Mouse (Mus musculus) midbrain, embryonic 16.5 days (tissue): ENCODE results near the gene Zfp36l2. TPM values are rescaled to one million over a fixed set of nuclear protein-coding genes. Genes with fewer than 3 reads are reported as not detected.
"Not testable (repeated sequence)": the region's sequence is repeated elsewhere in the genome, so short reads cannot be mapped to it uniquely, and the experiment has no call there.

ENCODE experiments used
- ATAC-seq: fragments of 200-750 bp; cut with Nextera tagmentation; 2 replicates; pipeline ENCODE4 v1.8.0; 2017; ENCODE audit warnings: moderate TSS enrichment
- H3K27ac ChIP-seq: fragments of 300-500 bp; sonication (generic); 2 replicates; pipeline ENCODE4 v1.5.1; 2014; ENCODE audit warnings: mild to moderate bottlenecking, low read length, mixed read lengths
- H3K27me3 ChIP-seq: fragments of 300-500 bp; sonication (generic); 2 replicates; pipeline ENCODE4 v1.6.1; 2014; ENCODE audit warnings: low read depth, low read length, mixed read lengths; ENCODE audit not compliant: control insufficient read depth, insufficient read depth
- H3K36me3 ChIP-seq: fragments of 300-500 bp; sonication (generic); 2 replicates; pipeline ENCODE4 v1.6.1; 2014; ENCODE audit warnings: mild to moderate bottlenecking, low read length, moderate library complexity, mixed read lengths; ENCODE audit not compliant: control insufficient read depth, insufficient read depth
- H3K4me1 ChIP-seq: fragments of 300-500 bp; sonication (generic); 2 replicates; pipeline ENCODE4 v1.6.1; 2014; ENCODE audit warnings: mild to moderate bottlenecking, low read length, mixed read lengths; ENCODE audit not compliant: control insufficient read depth, insufficient read depth
- H3K4me2 ChIP-seq: fragments of 300-500 bp; sonication (generic); 2 replicates; pipeline ENCODE4 v1.6.1; 2014; ENCODE audit warnings: mild to moderate bottlenecking, low read length, mixed read lengths
- H3K4me3 ChIP-seq: fragments of 300-500 bp; sonication (generic); 2 replicates; pipeline ENCODE4 v1.5.1; 2014; ENCODE audit warnings: low read depth, mild to moderate bottlenecking, low read length, moderate library complexity, mixed read lengths
- H3K9ac ChIP-seq: fragments of 300-500 bp; sonication (generic); 2 replicates; pipeline ENCODE4 v1.6.1; 2014; ENCODE audit warnings: low read depth, low read length, mixed read lengths
- H3K9me3 ChIP-seq: fragments of 300-500 bp; sonication (generic); replicated peaks from 2 replicates; pipeline ENCODE4 v1.6.1; 2014; ENCODE audit warnings: mild to moderate bottlenecking, low read length, mixed read lengths; ENCODE audit not compliant: control insufficient read depth, poor library complexity, severe bottlenecking
- WGBS: fragments of 180-500 bp; shearing (Covaris S2); extraction: QIAGEN DNeasy Blood & Tissue Kit; methylation state at CpG from one replicate; pipeline ENCODE4 v1.1.7; 2014; 5-methylcytosine and 5-hydroxymethylcytosine counted together
- polyA plus RNA-seq: library from polyadenylated mRNA; unstranded; fragments of >200 nt; fragmentation: Nextera tagmentation; extraction: Ambion mirVana; gene quantifications from 2 replicates; pipeline ENCODE4 v1.2.1, GENCODE M21; 2015

Zfp36l2 gene
- polyA plus RNA-seq, 1 experiment from 2014 or later: 3.6 TPM

DNA sequence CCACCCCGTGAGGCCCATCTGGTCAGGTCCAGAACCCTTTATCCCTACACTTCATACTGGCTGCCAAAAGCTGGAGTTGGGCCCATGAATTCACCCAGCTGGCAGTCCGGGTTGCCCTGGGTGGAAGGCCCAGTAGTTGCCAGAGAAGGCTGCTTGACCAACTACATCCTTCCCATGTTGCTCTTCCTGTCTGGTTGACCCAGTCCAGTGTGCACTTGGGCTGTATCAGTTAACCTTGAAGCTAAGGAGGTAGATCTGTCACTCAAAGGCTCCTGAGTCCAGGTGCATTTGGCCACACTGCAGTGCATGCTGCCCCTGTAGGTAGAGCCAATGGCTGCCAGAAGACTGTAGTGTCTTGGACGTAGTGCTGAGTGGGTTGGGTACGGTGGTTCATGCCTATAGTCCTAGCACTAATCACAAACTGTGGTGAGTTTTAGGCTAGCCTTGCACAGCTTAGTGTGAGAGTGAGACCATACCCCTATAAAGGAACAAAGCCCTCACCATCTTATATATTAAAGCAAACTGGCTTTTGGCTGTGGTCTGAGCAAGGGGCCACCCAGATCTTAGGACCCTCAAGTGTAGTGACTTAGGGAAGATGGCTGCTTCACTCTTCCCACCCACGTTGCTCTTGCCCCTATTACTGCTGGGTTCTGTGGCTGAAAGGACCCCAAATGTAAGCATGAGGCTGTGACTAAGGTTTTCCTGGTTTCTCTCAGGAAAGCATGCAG is 1.5 kb upstream of the Zfp36l2 start:
- Histone ChIP-seq H3K9ac (no peak overlapping the region), H3K4me1 (peaks cover 12% of the 10 kb centered on the region), H3K4me2 (peak overlapping the region; percentile 90), H3K36me3 (no peaks in the 10 kb centered on the region), H3K4me3 (no peak overlapping the region), H3K9me3 (no peaks in the 10 kb centered on the region), H3K27me3 (peaks cover 9% of the 10 kb centered on the region), H3K27ac (peak overlapping the region; percentile 78; the same call in 1 of the 2 replicates)
- 69% methylated on average over 5 of the region's 5 CpGs for WGBS
- no peak for ATAC-seq

DNA sequence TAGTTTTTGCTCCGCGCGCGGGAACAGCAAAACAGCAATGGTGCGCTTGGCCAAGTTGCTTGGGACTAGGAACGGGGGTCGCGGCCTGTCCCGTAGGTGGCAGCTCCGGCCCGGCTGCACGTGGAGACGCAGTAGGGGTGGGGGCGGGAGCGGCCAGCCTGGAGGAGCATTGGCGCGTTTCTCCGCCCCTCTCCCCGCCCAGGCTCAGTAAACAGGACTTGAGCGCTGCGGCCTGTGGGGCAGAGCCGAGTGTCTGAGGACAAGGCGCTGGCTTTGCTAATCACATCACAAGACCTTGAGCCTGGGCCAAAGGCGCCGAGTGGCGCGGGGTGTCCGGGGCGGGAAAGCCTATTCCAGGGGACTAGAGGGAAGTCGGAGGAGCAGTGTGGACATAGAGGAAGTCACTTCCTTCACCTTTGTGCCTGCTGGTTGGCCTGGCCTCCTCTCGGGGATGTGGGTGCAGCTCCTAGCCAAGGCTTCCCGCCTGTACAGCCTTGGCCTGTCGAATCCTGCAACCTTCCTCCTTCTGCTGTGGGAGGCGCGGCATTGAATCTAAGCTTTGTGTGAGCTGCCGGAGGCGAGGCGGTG is 721 bp upstream of the Zfp36l2 start:
- peak overlapping the region; percentile 90 for H3K4me2 ChIP-seq
- peaks cover 9% of the 10 kb centered on the region for H3K27me3 ChIP-seq
- no peaks in the 10 kb centered on the region for H3K9me3 ChIP-seq
- WGBS: under 1% methylated on average over 36 of the region's 38 CpGs
- H3K4me1 ChIP-seq: peaks cover 12% of the 10 kb centered on the region
- H3K9ac ChIP-seq: peak overlapping the region; percentile 47
- peak overlapping the region; percentile 78 for H3K27ac ChIP-seq
- no peaks in the 10 kb centered on the region for H3K36me3 ChIP-seq
- H3K4me3 ChIP-seq: peak overlapping the region; percentile 49
- peak; percentile 72 for ATAC-seq

DNA sequence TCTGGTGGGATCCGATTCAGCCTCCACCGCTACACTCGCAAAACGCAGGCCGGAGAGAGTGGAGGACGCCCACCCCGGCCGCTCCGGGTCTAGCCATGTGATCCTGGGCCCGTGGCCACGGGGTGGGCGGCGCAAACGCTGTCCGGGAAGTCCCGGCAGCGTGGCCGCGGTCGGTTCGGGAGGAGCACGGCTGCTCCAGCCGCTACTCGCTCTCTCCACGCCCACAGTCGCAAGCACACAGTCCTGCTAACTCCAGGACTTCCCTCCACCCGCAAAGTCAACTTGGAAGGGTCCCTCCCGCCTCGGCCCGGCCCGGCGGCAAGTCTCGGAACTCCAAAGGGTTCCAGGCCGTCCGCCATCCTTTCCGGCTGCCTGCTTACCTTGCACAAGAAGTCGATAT is 483 bp downstream of the Zfp36l2 start:
- not testable (repeated sequence) for H3K9me3 ChIP-seq, H3K36me3 ChIP-seq, H3K27me3 ChIP-seq
- Histone ChIP-seq H3K4me3 (peak overlapping the region; percentile 49), H3K4me1 (peaks cover 12% of the 10 kb centered on the region), H3K4me2 (peak overlapping the region; percentile 90), H3K27ac (peak overlapping the region; percentile 62), H3K9ac (peak overlapping the region; percentile 47)
- ATAC-seq: peak; percentile 19
- 0% methylated on average over 6 of the region's 37 CpGs for WGBS

DNA sequence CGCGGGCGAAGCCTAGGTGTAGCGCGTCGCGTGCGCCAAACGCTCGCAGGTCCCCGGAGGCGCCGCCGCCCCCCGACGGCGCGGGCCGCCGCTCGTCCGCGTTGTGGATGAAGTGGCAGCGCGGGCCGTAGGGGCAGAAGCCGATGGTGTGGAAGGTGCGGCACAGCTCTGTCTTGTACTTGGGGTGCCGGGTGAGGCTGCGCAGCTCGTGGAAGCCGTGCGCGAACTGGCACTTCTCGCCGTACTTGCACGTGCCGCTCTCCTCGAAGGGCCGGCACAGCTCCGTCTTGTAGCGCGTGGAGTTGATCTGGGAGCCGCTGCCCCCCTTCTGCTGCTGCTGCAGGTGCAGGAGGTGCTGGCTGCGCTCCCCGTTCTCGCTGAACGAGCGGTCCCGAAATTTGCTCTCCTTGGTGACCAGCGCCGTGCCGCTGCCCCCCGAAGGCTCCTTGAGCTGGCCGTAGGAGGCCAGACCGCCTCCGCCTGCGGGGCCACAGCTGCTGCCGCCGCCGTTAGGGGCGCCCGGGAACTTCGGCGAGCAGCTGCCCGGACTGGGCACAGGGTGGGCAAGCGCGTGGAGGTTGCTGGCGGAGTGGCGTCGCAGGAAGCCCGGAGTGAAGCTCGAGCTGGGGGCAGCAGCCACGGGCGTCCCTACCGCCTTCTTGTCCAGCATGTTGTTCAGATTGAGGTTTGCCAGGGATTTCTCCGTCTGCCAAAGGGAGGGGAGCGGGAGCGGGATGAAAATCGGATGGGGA is 1.1 kb downstream of the Zfp36l2 start:
- H3K27me3 ChIP-seq: peaks cover 9% of the 10 kb centered on the region
- WGBS: under 1% methylated on average over 67 of the region's 80 CpGs
- peak; percentile 1; the same call in 1 of the 2 replicates for ATAC-seq

DNA sequence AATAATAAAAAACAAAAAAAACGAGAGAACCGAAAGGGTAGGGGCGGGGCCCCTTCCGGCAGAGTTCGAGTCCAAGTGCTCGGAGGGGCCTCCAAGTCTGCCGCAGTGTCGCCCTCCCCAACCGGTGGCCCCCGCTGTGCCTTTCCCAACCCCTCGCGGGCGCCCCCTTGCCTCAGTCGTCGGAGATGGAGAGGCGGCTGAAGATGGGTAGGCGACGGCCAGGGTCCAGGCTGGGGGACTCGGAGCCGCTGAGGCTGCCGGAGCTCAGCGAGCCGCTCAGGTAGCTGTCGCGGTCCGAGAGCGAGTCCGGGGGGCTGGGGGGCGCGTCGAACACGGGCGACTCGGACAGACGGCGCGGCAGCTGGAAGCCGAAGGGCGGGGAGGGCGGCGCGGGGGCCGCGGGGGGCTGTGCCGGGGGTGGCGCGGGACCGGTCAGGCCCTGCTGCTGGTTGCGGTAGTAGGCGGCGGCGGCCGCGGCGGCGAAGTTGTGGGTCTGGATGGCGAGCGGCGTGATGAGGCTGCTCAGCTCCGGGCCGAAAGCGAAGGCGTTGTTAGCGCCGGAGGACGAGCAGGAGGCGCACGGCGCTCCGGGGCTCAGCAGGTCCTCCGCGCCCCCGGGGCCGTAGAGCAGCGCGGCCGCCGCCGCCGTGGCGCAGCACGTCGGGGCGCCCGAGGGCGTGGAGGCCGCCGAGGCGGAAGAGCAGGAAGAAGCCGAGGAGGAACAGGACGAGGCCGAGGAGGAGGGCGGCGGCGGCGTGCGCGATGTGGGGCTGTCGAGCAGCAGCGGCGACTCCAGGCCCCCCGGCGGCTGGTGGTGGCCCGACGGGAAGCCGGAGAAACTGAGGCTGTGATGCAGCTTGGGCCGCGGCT is 1.9 kb downstream of the Zfp36l2 start:
- Histone ChIP-seq H3K4me2 (peak overlapping the region; percentile 52), H3K27ac (peak overlapping the region; percentile 75), H3K36me3 (no peaks in the 10 kb centered on the region), H3K4me1 (peaks cover 12% of the 10 kb centered on the region), H3K9ac (peak overlapping the region; percentile 63), H3K9me3 (no peaks in the 10 kb centered on the region), H3K4me3 (peak overlapping the region; percentile 46), H3K27me3 (peaks cover 9% of the 10 kb centered on the region)
- ATAC-seq: no peak
- under 1% methylated on average over 74 of the region's 108 CpGs for WGBS

More for the DNA sequence above, 1.1 kb downstream of the Zfp36l2 start:
- Histone ChIP-seq H3K36me3 (no peaks in the 10 kb centered on the region), H3K27ac (peak overlapping the region; percentile 75), H3K4me2 (peak overlapping the region; percentile 52), H3K4me1 (peaks cover 12% of the 10 kb centered on the region), H3K4me3 (peak overlapping the region; percentile 46), H3K9ac (peak overlapping the region; percentile 63), H3K9me3 (no peaks in the 10 kb centered on the region)

DNA sequence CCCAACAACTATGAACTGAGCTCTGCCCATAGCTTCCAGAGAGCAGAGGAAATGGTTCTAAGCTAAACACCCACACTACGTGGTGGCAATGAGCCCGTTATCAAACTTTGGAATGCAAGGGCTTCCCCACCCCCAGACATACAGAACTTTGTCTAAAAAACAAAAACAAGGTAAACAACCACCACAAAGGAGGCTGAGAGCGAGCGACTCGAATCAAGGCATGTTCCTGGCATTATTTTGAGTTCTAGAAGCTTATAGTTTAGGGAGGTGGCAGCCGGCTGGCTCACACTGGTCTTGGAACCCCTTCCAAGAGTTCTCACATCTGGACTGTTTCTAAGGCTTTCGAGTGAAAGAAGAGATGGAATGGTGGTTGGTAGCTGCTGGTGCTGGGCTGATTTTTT is 2.7 kb downstream of the Zfp36l2 start:
- ATAC-seq: no peak
- 0 out of 2 replicates have a peak overlapping the region, but pooled peaks have one; percentile 3 for H3K27ac ChIP-seq
- 10% methylated on average over 7 of the region's 7 CpGs for WGBS

DNA sequence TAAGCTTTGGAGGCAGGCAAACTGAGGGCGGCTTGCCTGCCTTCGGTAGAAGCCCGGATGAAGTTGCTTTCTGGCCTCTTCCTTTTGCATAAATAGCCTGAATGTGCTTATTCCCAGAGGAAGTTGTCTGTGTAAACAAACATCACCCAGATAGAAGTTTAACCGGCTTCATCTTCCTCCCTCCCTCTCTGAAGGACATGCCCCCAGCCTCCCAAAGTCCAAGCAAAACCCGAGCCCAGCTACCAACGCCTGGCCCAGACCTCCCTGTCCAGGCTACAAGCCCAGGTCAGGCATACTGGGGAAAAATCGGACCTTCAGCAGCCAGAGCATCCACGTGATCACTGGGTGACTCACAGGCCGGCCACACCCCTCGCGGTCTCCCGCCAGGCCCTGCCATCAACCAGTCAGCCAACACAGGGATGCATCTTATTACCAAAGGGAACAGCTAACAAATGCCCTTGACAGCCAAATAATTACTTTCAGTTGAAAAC is 4.4 kb downstream of the Zfp36l2 start:
- Histone ChIP-seq H3K4me1 (peaks cover 7% of the 10 kb centered on the region), H3K9me3 (no peaks in the 10 kb centered on the region), H3K4me3 (no peak overlapping the region; the same call in 1 of the 2 replicates), H3K27ac (no peak overlapping the region), H3K36me3 (no peaks in the 10 kb centered on the region), H3K4me2 (peak overlapping the region; percentile 43), H3K9ac (no peak overlapping the region), H3K27me3 (peaks cover 4% of the 10 kb centered on the region)
- 9% methylated on average over 12 of the region's 12 CpGs for WGBS
- no peak for ATAC-seq

More for the DNA sequence above, 2.7 kb downstream of the Zfp36l2 start:
- peak overlapping the region; percentile 36 for H3K4me2 ChIP-seq
- no peaks in the 10 kb centered on the region for H3K36me3 ChIP-seq
- H3K9ac ChIP-seq: peak overlapping the region; percentile 63
- H3K4me1 ChIP-seq: peaks cover 12% of the 10 kb centered on the region
- peak overlapping the region; percentile 46 for H3K4me3 ChIP-seq
- no peaks in the 10 kb centered on the region for H3K9me3 ChIP-seq
- H3K27me3 ChIP-seq: peaks cover 9% of the 10 kb centered on the region
